Mouse (Mus musculus) embryonic facial prominence, embryonic 10.5 days (tissue): ENCODE results near the gene Pfdn6. TPM values are rescaled to one million over a fixed set of nuclear protein-coding genes. Genes with fewer than 3 reads are reported as not detected.
A peak's percentile ranks its signal among the peaks of the same experiment; 100 is the strongest.
"Not testable (repeated sequence)": the region's sequence is repeated elsewhere in the genome, so short reads cannot be mapped to it uniquely, and the experiment has no call there.

Experiments
- DNase-seq: peaks from one replicate; pipeline ENCODE4 v3.0.0-alpha.2; 2017; ENCODE audit warnings: low spot score
- H3K27ac ChIP-seq: fragments of 300-500 bp; sonication (generic); replicated peaks from 2 replicates; pipeline ENCODE4 v1.5.1; 2016; ENCODE audit warnings: mild to moderate bottlenecking
- H3K27me3 ChIP-seq: fragments of 300-500 bp; sonication (generic); replicated peaks from 2 replicates; pipeline ENCODE4 v1.6.1; 2016; ENCODE audit warnings: low read depth, mild to moderate bottlenecking; ENCODE audit not compliant: poor library complexity, severe bottlenecking
- H3K36me3 ChIP-seq: fragments of 300-500 bp; sonication (generic); replicated peaks from 2 replicates; pipeline ENCODE4 v1.6.1; 2016; ENCODE audit warnings: mild to moderate bottlenecking, moderate library complexity
- H3K4me1 ChIP-seq: fragments of 300-500 bp; sonication (generic); 2 replicates; pipeline ENCODE4 v1.6.1; 2016
- H3K4me3 ChIP-seq: fragments of 300-500 bp; sonication (generic); 2 replicates; pipeline ENCODE4 v1.5.1; 2016; ENCODE audit warnings: mild to moderate bottlenecking, moderate library complexity
- H3K9me3 ChIP-seq: fragments of 300-500 bp; sonication (generic); 2 replicates; pipeline ENCODE4 v1.6.1; 2016; ENCODE audit warnings: mild to moderate bottlenecking
- WGBS: fragments of 180-500 bp; shearing (Covaris S2); methylation state at CpG from one replicate; pipeline ENCODE4 v1.1.7; 2016; 5-methylcytosine and 5-hydroxymethylcytosine counted together
- polyA plus RNA-seq: library from polyadenylated mRNA; unstranded; fragments of >200 nt; fragmentation: Nextera tagmentation; extraction: Ambion mirVana; gene quantifications from 2 replicates; pipeline ENCODE4 v1.2.1, GENCODE M21; 2016

The Pfdn6 gene
- polyA plus RNA-seq = 233 and 235 TPM in 2 replicates

DNA sequence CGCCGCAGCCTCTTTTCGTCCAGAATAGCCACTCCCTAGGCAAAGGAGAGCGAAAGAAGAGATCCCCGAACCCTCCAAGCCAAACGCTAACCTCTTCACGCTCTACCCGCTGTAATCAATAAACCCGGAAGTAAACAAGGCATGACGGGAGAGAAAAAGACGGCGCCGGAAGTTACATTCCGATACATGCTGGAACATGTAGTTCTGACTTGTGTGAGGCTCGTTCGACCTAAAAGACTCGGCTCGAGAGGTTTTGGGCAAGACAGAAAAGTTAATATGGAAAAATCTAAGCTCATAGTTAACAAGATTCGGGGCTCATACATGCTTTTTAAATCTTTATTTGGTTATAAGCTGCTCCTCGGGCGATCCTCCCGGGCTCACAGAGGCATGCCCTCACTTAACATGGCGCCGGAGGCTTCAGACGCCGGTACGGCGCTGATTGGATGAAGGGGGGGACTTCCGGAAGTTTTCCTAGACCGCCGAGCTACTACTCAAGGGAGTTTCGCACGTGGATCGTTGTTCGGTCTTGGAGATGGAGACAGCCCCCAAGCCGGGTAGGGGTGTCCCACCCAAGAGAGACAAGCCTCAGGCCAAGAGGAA is at the start of gene Pfdn6, which contains the start of gene Wdr46:
Gene Pfdn6 (minus strand): TSS at position 138 of the 600 bp plus-strand sequence.
Gene Wdr46 (plus strand): TSS at position 455 of the 600 bp plus-strand sequence.
- DNase-seq = peak; percentile 89
- peaks cover 78% of the 10 kb centered on the region for H3K36me3 ChIP-seq
- H3K27me3 ChIP-seq = no peaks in the 10 kb centered on the region
- H3K4me3 ChIP-seq = peak within 1 kb of the TSS; percentile 93
- H3K4me1 ChIP-seq = peaks cover 24% of the 10 kb centered on the region
- WGBS = under 1% methylated on average over 36 of the region's 36 CpGs
- H3K27ac ChIP-seq = peak within 1 kb of the TSS; percentile 83
- H3K9me3 ChIP-seq = no peaks in the 10 kb centered on the region

DNA sequence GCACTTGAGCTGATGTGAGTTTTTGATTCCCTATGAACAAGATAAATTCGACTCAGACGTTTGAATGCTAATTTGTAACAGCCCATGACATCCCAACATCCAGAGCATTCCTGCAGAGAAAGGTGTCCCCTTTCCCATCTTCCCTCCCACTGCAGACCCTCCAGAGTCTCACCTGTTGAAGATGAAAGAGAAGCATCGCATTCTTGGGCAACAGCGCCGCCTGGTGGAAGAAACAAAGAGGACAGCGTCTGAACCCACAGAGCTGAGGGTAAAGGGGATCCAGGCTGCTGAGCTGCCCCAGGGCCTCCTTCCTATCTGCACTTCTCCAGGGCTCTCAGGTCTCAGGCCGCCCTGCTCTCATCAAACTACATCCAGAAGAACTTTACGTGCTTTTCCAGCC is 42.0 kb upstream of the Pfdn6 start:
- H3K4me1 ChIP-seq = peaks cover 38% of the 10 kb centered on the region
- peak; percentile 70 for DNase-seq
- not testable (repeated sequence) for H3K36me3 ChIP-seq, H3K9me3 ChIP-seq, H3K27ac ChIP-seq
- WGBS = 13% methylated on average over 8 of the region's 8 CpGs
- H3K4me3 ChIP-seq = peak overlapping the region; percentile 67
- H3K27me3 ChIP-seq = peaks cover 38% of the 10 kb centered on the region

DNA sequence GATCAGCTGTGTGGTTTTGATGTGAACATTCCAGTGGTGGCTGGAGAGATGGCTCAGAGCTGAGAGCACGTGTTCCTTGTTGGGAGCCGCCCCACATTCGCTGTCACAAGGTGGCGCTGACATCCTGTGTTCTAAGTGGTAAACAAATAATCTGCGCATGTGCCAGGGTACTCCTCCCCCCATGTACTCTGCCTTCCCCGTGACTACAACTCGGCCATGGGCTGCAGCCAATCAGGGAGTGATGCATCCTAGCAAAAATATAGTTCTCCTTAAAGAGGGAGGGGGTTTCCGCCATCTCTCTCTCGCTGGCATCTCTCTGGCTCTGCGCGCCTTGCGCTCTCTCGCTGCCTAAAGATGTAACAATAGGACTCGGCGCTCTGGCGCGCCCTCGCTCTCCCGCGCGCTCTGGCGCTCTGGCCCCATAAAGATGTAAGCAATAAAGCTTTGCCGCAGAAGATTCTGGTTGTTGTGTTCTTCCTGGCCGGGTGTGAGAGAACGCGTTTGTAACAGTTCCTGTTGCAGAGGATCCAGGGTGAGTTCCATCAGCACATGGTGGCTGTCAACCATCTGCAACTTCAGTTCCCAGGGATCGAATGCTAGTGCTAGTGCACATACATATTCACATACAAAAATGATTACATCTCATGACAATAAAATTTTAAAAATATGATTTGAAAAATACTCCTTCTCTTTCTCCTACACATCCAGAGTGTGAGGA is 41.2 kb upstream of the Pfdn6 start:
- peak overlapping the region; percentile 90 for H3K27ac ChIP-seq
- DNase-seq = peak; percentile 93
- H3K4me1 ChIP-seq = peaks cover 38% of the 10 kb centered on the region
- H3K36me3 ChIP-seq, H3K9me3 ChIP-seq: not testable (repeated sequence)
- peaks cover 46% of the 10 kb centered on the region for H3K27me3 ChIP-seq
- 1% methylated on average over 27 of the region's 27 CpGs for WGBS
- peak overlapping the region; percentile 67 for H3K4me3 ChIP-seq

DNA sequence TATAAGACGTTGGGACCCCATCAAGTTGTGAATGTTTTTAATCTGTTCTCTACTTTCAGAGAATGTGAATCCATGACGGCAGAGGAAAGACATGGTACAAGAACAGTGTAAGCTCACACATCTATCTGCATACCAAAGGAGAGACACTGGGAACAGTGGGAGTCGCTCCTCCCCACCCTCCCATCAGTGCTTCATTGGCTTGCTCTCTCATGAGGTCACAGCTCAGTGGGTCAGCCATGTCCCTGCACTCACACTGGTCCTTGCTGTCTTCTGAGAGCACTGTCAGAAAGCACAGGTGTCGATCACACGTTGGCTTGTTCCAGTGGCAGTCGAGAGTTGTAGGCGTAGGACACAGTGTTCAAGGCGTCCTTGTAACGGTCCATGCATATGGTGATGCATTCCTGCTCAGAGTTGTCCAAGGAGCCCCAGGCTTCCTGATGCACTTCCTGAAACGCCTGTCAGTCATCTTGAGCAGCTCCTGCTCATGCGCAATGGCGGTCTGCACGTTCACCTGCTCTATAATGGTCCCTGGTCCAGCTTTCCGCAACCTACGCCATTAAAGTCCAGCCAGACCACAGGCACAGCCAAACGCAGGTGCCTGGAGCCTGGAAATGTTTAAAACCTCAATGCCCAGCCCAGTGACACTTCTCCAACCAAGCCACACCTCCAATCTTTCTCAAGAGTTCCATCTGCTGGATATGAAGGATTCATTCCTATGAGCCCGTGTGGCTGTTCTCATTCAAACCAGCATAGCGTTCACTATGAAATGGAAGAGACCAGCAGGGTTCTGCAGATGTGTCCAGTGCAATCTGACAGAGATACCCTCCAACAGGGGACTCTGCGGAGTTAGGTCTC is 40.3 kb upstream of the Pfdn6 start:
- no peaks in the 10 kb centered on the region for H3K36me3 ChIP-seq
- H3K4me3 ChIP-seq = peak overlapping the region; percentile 67; the same call in 1 of the 2 replicates
- H3K27ac ChIP-seq = peak overlapping the region; percentile 90
- H3K9me3 ChIP-seq = no peaks in the 10 kb centered on the region
- WGBS = 79% methylated on average over 19 of the region's 19 CpGs
- DNase-seq = no peak
- H3K4me1 ChIP-seq = peaks cover 38% of the 10 kb centered on the region
- peaks cover 56% of the 10 kb centered on the region for H3K27me3 ChIP-seq

DNA sequence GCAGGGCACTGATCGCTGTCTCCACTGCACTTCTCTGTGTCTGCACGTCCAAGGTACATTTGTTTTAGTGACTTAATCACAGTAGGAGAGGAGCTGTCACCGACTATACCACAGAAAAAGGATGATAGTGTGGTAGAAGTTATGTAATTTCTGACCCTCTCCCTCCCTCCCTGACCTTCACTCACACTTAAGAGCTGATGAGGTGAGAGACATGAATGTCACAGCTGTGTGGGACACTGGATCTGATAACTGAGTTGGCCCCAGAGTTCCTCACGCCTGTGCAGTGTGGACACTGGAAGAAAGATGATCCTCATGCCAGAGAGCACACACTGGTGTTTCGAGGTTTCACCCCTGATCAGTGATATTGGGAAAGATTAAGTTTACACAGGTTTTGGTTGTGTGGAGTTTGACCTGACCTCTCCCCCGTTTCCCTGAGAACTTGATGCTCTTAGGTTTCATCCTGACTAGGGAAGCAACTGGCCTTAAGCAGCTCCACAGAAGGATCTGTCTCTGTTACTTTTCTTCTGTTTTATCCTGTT is 39.4 kb upstream of the Pfdn6 start:
- DNase-seq = no peak
- H3K9me3 ChIP-seq = no peaks in the 10 kb centered on the region
- no peaks in the 10 kb centered on the region for H3K36me3 ChIP-seq
- H3K4me1 ChIP-seq = peaks cover 38% of the 10 kb centered on the region
- H3K4me3 ChIP-seq = no peak overlapping the region
- H3K27ac ChIP-seq = no peak overlapping the region
- 72% methylated on average over 6 of the region's 6 CpGs for WGBS
- H3K27me3 ChIP-seq = peaks cover 58% of the 10 kb centered on the region

DNA sequence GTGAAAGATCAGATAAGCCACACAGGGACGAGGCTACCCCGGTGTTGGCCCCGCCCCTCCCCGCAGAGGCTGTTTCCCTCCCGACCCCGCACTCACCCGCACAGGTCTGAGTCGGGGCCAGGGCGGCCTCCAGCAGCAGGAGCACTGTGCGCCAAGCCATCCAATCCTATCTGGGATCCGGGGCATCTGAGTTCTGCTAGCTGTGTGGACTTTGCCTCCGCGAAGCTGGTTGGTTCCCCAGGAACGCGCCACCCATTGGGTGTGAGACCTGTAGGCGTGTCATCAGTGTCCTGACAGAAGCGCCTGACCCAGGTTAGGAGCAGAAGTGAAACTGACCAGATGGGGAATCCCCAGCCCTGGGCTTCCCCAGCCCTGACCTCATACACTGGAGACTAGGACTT is 38.5 kb upstream of the Pfdn6 start:
- peaks cover 58% of the 10 kb centered on the region for H3K27me3 ChIP-seq
- H3K36me3 ChIP-seq = no peaks in the 10 kb centered on the region
- peaks cover 38% of the 10 kb centered on the region for H3K4me1 ChIP-seq
- peak overlapping the region; percentile 51 for H3K27ac ChIP-seq
- WGBS = under 1% methylated on average over 17 of the region's 17 CpGs
- no peaks in the 10 kb centered on the region for H3K9me3 ChIP-seq
- H3K4me3 ChIP-seq = peak overlapping the region; percentile 60
- peak; percentile 64 for DNase-seq

DNA sequence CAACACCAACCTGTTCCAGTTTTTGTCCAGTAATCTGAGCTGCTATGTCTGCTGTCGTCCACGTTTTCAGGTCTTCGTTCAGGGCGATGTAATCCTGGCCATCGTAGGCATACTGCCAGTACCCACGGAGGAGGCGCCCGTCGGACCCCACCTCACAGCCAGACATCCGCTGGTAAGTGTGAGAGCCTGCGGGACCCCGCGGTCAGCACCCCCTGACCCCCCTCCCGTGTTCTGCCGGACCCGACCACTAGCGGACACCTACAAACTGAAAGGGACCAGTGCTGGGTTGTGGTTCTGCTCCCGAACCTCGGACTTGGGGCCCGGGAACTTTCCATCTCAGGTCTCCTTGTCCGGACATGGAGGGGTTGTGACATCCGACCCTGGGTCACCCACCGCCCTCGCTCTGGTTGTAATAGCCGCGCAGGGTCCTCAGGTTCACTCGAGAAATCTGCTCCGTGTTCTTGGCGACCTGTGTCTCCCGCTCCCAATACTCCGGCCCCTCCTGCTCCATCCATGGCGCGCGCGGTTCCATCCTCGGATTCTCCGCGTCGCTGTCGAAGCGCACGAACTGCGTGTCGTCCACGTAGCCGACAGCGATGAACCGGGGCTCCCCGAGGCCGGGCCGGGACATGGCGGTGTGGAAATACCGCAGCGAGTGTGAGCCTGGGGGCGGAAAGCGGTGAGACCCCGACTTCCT is 37.9 kb upstream of the Pfdn6 start:
- WGBS = 2% methylated on average over 57 of the region's 57 CpGs
- peaks cover 38% of the 10 kb centered on the region for H3K4me1 ChIP-seq
- H3K27me3 ChIP-seq = peaks cover 58% of the 10 kb centered on the region
- no peaks in the 10 kb centered on the region for H3K9me3 ChIP-seq
- DNase-seq = peak; percentile 28
- H3K27ac ChIP-seq = peak overlapping the region; percentile 51
- H3K36me3 ChIP-seq = no peaks in the 10 kb centered on the region
- peak overlapping the region; percentile 60 for H3K4me3 ChIP-seq

DNA sequence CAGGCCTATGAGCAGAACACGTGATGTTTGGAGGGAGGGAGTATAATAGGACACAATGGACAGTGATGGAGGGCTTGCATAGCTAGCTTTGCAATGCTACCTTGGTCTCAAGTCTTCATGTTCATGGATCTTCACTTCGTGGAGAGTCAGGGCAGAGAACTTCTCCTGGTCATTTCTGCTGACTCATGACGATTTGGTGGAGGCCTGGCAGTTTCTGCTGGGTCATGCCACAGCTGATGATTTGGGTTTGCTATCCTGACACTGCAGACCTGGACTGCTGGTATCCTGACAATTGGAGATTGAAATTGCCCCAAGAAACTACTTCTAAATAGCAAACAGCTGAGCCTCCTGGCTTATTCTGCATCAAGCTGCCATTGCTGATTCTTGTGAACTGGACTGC is 33.4 kb upstream of the Pfdn6 start:
- no peaks in the 10 kb centered on the region for H3K36me3 ChIP-seq
- peaks cover 34% of the 10 kb centered on the region for H3K27me3 ChIP-seq
- H3K4me3 ChIP-seq = no peak overlapping the region
- WGBS = 61% methylated on average over 3 of the region's 3 CpGs
- no peak for DNase-seq
- H3K27ac ChIP-seq = no peak overlapping the region
- H3K4me1 ChIP-seq = peaks cover 10% of the 10 kb centered on the region
- 0 out of 2 replicates have a peak, but pooled peaks cover 3% of the 10 kb centered on the region for H3K9me3 ChIP-seq

DNA sequence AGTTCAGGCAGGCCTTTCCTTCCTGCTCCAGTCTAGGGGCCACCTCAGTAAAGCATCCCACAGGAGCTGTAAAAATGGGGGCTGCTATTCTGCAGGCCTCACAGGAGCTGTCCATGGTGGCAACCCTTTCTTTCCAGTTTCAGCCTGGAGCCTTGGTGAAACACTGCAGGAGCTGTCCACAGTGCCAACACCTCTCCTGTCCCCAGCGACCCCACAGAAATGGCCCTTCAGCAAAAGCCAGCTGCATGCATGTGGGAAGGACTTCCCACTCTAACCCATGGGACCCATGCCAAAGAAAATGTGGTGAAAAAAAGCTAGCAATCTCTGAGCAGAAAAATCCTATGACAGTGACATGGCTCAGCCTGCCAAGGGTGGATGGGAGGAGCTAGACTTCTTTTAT is 32.5 kb upstream of the Pfdn6 start:
- Histone ChIP-seq H3K27me3 (peaks cover 25% of the 10 kb centered on the region), H3K27ac (no peak overlapping the region), H3K9me3 (0 out of 2 replicates have a peak, but pooled peaks cover 3% of the 10 kb centered on the region), H3K4me1 (peaks cover 1% of the 10 kb centered on the region), H3K4me3 (no peak overlapping the region), H3K36me3 (no peaks in the 10 kb centered on the region)
- DNase-seq = peak; percentile 69
- 6% methylated on average over 1 of the region's 1 CpGs for WGBS

DNA sequence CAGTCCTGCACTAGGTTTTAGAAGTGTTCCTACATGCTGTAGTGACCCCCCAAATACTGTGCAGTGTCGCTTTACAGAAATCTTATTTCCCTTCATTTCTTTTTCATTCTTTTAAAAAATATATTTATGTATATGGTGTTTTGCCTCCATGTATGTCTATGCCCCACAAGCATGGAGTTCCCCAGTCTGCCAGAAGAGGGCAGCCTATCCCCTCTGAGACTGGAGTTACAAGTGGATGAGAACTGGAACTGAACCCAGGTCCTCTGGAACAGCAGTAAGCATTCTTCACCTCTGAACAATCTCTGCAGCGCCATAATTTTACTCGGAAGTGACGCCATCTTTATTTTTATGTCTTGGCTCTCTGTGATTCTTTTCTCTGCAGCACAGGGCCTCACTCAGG is 29.3 kb upstream of the Pfdn6 start:
- Histone ChIP-seq H3K27me3 (no peaks in the 10 kb centered on the region), H3K4me3 (no peak overlapping the region), H3K4me1 (no peaks in the 10 kb centered on the region), H3K36me3 (peaks cover 22% of the 10 kb centered on the region), H3K9me3 (0 out of 2 replicates have a peak, but pooled peaks cover 3% of the 10 kb centered on the region), H3K27ac (no peak overlapping the region)
- 76% methylated on average over 4 of the region's 4 CpGs for WGBS
- DNase-seq = no peak

DNA sequence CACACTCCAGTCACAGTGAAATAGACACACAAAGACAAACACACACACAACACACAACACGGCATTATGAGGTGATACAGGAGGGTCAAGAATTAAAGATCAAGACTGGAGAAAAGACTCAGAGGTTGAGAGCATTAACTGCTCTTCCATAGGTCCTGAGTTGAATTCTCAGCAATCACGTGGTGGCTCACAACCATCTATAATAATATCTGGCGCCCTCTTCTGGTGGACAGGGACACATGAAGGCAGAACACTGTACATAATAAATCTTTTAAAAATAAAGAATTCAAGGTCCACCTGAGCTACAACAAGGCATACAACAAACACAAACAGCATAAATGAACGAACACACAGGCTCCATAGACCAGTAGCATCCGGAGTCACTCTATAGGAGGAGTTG is 28.8 kb upstream of the Pfdn6 start:
- H3K27ac ChIP-seq = no peak overlapping the region
- peaks cover 25% of the 10 kb centered on the region for H3K36me3 ChIP-seq
- H3K4me1 ChIP-seq = no peaks in the 10 kb centered on the region
- 36% methylated on average over 5 of the region's 5 CpGs for WGBS
- no peak overlapping the region for H3K4me3 ChIP-seq
- H3K27me3 ChIP-seq = no peaks in the 10 kb centered on the region
- H3K9me3 ChIP-seq = 0 out of 2 replicates have a peak, but pooled peaks cover 3% of the 10 kb centered on the region
- DNase-seq = no peak

DNA sequence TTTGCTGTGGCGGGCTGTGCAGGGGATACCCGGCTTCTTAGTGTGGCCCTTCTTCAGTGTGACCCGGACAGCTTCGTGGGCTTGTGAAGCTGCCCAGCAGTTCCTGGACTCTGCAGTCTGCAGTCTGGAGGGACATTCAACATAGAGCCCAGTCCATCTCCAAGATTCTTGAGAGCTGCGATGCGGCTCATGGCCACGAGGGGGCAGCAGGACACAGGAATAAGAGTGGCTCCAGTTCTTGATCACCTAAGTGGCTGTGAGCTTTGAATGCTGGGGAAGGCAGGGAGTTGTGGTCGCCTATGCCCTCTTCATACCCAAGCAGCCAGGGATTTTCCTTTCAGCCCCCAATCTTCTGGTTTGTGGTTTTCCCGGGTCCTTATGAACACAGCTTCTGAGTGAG is 28.3 kb upstream of the Pfdn6 start:
- WGBS = 4% methylated on average over 9 of the region's 9 CpGs

More for the DNA sequence above, 28.3 kb upstream of the Pfdn6 start:
- Histone ChIP-seq H3K36me3 (peaks cover 30% of the 10 kb centered on the region), H3K27ac (no peak overlapping the region), H3K4me3 (no peak overlapping the region), H3K4me1 (no peaks in the 10 kb centered on the region), H3K9me3 (0 out of 2 replicates have a peak, but pooled peaks cover 3% of the 10 kb centered on the region), H3K27me3 (no peaks in the 10 kb centered on the region)
- peak; percentile 87 for DNase-seq
